Mouse (Mus musculus): ENCODE measurements around the gene Gfy. TPM values are rescaled to one million over a fixed set of nuclear protein-coding genes. Genes with fewer than 3 reads are reported as not detected.
A peak's percentile ranks its signal among the peaks of the same experiment; 100 is the strongest.

Gene Gfy
- polyA plus RNA-seq, 1 experiment from 2014 or later: not detected

DNA sequence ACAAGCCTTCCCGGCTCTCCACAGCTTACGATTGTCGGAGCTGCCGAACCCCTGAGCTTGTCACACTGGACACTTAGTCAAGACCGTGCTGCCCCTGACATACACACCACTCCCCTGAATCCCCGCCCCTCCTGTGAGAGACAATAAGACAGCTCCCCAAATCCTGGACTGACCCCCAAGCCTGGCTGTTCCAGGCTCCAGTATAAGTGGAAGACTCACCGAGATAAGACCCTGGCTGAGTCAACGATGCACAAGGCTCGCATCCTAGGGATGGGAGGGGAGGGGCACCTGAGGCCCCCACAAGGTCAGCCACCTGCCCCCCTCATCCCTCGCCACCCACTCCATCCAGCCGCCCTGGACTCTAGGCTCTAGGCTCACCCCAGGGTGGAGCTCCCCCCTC is 47.5 kb downstream of the Gfy start:
- WGBS: 86% methylated on average over 11 of the region's 11 CpGs
- H3K4me2 ChIP-seq: no peak overlapping the region
- H3K27me3 ChIP-seq (replicated peaks): 0 out of 2 replicates have a peak, but pooled peaks cover 9% of the 10 kb centered on the region
- H3K36me3 ChIP-seq: peaks cover 5% of the 10 kb centered on the region
- H3K4me1 ChIP-seq: peaks cover 30% of the 10 kb centered on the region
- no peak overlapping the region for H3K4me3 ChIP-seq (replicated peaks)
- H3K27ac ChIP-seq (replicated peaks): no peak overlapping the region
- H3K9ac ChIP-seq (replicated peaks): no peak overlapping the region
- H3K9me3 ChIP-seq (replicated peaks): no peaks in the 10 kb centered on the region
- ATAC-seq (ENCODE audit: low FRiP score): no peak

DNA sequence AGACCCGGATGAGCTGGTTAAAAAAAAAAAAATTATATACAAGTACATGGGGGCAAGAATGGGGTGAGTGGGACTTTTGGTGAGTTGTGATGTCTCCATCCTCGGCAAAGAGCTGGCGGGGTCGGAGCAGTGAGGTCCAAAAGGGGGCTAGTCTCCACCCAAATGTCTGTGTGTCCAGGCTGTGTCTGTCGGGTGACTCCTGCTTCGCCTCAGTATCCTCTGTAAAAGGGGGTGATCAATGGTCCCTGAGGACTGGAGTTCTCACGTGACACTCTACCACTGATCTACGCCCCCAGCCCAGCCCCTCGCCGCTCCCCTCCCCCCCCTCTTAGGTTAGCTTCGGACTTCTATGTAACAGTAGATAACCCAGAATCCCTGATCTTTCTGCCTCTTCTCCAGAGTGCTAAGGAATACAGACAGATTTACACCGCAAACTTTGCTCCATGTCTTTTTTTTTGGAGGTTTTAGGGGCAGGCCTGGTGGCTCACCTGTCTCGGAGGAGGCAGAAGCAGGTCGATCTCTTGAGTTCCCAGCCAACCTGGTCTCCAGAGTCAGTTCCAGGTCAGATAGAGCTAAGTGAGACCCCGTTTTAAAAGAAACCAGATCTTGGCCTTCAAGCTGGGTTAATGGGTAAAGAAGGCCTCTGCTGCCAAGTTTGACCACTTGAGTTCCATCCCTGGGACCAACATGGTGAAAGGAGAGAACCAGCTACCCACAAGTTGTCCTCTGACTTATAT is 49.4 kb downstream of the Gfy start:
- H3K27ac ChIP-seq (replicated peaks): peak overlapping the region; percentile 95
- H3K4me2 ChIP-seq: peak overlapping the region; percentile 67
- 0 out of 2 replicates have a peak, but pooled peaks cover 9% of the 10 kb centered on the region for H3K27me3 ChIP-seq (replicated peaks)
- H3K4me1 ChIP-seq: peaks cover 39% of the 10 kb centered on the region
- no peak overlapping the region for H3K9ac ChIP-seq (replicated peaks)
- H3K9me3 ChIP-seq (replicated peaks): no peaks in the 10 kb centered on the region
- no peak for ATAC-seq (ENCODE audit: low FRiP score)
- 49% methylated on average over 15 of the region's 15 CpGs for WGBS
- H3K36me3 ChIP-seq: peaks cover 24% of the 10 kb centered on the region
- peak overlapping the region; percentile 80; the same call in 1 of the 2 replicates for H3K4me3 ChIP-seq (replicated peaks)

DNA sequence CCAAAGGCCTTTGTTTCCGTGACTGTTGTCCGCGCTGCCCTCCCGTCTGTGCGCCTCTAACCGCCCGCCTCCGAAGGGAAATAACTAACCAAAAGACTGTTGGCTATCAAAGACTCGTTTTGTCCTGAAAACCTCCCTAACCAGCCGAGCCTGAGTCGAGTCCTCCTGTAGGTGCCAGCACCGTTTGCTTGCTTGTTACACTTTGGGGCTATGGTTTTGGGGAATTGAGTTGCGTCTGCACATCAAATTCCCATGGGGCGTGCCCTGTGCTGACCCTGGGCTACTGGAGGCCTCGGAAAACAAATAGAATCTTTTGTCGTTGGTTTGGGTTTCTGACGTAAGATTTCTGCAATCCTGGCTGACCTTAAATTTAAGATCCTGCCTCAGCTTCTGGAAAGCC is 50.1 kb downstream of the Gfy start:
- 0 out of 2 replicates have a peak, but pooled peaks cover 4% of the 10 kb centered on the region for H3K27me3 ChIP-seq (replicated peaks)
- peak overlapping the region; percentile 67 for H3K4me2 ChIP-seq
- no peaks in the 10 kb centered on the region for H3K9me3 ChIP-seq (replicated peaks)
- H3K4me1 ChIP-seq: peaks cover 44% of the 10 kb centered on the region
- H3K9ac ChIP-seq (replicated peaks): peak overlapping the region; percentile 55
- peaks cover 24% of the 10 kb centered on the region for H3K36me3 ChIP-seq
- H3K4me3 ChIP-seq (replicated peaks): peak overlapping the region; percentile 80
- under 1% methylated on average over 17 of the region's 17 CpGs for WGBS
- no peak for ATAC-seq (ENCODE audit: low FRiP score)
- peak overlapping the region; percentile 95 for H3K27ac ChIP-seq (replicated peaks)

DNA sequence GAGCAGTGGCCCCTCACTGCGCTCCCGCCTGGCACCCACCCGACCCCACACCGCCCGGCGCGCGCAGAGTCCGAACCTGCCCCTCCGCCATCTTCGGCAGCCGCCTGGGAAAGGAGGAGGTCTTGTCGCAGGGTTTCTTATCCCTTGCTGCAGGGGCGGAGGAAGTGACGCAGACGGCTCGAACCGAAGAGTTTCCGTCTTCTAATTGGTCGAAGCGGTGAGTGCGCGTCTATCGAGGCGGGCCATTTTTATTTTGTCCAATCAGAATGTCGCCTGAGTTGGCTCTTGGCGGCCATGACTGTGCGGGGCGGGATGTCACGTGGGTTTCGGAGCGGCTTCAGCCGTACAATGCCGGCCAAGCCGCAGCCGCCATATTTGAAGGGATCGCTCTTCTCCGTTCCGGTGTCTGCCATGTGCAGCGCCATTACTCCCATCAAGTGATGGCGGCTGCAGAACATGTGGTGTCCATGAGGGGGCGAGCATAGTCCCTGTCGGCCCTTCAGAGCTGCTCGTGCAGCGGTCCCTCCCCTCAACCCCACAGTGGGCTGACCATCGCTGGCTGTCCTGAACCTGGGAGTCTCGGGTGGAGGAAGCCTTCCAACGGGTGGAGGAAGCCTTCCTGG is 50.6 kb downstream of the Gfy start, which contains the start of gene Rpl13a:
Gene Rpl13a, minus strand, starts transcription at position 138 of the 623 bp plus-strand sequence.
- H3K9ac ChIP-seq (replicated peaks): peak within 1 kb of the TSS; percentile 99

DNA sequence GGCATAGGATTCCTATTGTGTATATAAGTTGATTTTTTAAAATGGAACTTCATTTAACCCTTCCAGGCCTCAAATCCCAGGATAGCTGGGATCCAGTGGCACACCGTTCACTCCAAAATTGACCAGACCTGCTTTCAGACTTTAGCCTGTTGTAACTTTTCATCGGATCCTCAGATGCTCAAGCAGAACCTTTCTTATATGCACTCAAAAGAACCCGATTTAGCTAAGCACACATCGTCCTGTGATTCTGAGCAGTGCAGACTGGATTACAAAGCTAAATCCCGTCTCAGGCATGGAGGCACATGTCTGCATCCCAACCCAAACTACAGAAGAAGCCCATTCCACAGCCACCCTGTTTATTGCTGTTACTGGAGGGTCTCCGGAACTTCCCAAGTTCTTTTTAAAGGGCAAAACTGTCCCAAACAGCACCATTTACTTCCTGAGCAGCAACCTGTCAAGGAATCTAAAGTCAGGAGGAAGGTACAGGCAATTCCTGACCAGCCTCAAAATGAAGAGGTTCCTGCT is 51.6 kb downstream of the Gfy start:
- H3K4me1 ChIP-seq: peaks cover 50% of the 10 kb centered on the region
- H3K27me3 ChIP-seq (replicated peaks): no peaks in the 10 kb centered on the region
- H3K9me3 ChIP-seq (replicated peaks): no peaks in the 10 kb centered on the region
- peak overlapping the region; percentile 80 for H3K4me3 ChIP-seq (replicated peaks)
- H3K27ac ChIP-seq (replicated peaks): peak overlapping the region; percentile 91
- peak overlapping the region; percentile 70 for H3K4me2 ChIP-seq
- H3K9ac ChIP-seq (replicated peaks): peak overlapping the region; percentile 99
- under 1% methylated on average over 6 of the region's 6 CpGs for WGBS
- peaks cover 28% of the 10 kb centered on the region for H3K36me3 ChIP-seq
- no peak for ATAC-seq (ENCODE audit: low FRiP score)

More for the DNA sequence above, 50.6 kb downstream of the Gfy start, which contains the start of gene Rpl13a:
- H3K4me3 ChIP-seq (replicated peaks): peak within 1 kb of the TSS; percentile 80
- peak within 1 kb of the TSS; percentile 70 for H3K4me2 ChIP-seq
- no peaks in the 10 kb centered on the region for H3K9me3 ChIP-seq (replicated peaks)
- H3K27me3 ChIP-seq (replicated peaks): 0 out of 2 replicates have a peak, but pooled peaks cover 3% of the 10 kb centered on the region
- peaks cover 24% of the 10 kb centered on the region for H3K36me3 ChIP-seq
- peak within 1 kb of the TSS; percentile 95 for H3K27ac ChIP-seq (replicated peaks)
- ATAC-seq (ENCODE audit: low FRiP score): peak; percentile 92
- under 1% methylated on average over 48 of the region's 48 CpGs for WGBS
- H3K4me1 ChIP-seq: peaks cover 44% of the 10 kb centered on the region

DNA sequence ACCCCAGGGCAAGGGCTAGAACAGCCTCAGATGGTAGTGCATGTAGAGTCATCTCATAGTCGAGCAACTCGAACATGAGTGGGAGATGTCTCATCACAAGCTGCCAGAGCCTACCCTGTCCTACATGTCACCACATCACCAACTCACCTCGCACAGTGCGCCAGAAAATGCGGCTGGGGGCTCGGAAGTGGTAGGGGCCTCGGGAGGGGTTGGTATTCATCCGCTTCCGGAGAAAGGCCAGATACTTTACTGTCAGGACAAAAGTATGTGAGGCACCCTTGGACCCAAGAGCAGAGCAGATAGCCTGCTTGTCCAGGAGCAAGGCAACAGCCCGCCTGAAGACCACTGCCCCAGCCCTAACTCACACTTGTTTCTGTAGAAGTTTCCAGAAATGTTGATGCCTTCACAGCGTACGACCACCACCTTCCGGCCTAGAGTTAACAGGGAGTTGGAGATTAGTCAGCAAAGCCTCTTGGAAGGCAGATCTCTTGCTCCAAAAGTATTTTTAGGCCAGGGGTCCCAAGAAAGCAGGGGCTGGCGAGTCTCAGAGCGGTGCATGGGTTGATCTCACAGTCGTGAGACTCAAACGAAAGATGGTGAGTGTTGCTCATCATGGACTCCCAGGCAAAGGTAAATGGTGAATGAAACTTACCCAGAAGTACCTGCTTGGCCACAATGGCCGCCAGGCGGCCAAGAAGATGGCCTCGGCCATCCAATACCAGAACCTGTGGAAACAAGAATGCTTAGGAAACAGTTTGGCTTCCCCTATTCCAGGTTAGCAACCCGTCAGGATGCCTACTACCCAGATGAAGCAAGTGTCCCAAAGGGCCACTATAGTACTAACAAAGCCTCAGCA is 52.3 kb downstream of the Gfy start:
- Histone ChIP-seq H3K9ac (replicated peaks) (peak overlapping the region; percentile 99), H3K4me2 (peak overlapping the region; percentile 70), H3K36me3 (peaks cover 35% of the 10 kb centered on the region), H3K4me3 (replicated peaks) (peak overlapping the region; percentile 80), H3K27ac (replicated peaks) (peak overlapping the region; percentile 91), H3K9me3 (replicated peaks) (no peaks in the 10 kb centered on the region), H3K4me1 (peaks cover 56% of the 10 kb centered on the region), H3K27me3 (replicated peaks) (no peaks in the 10 kb centered on the region)
- WGBS: 45% methylated on average over 21 of the region's 21 CpGs
- ATAC-seq (ENCODE audit: low FRiP score): no peak

Small RNA genes within 50 kb of the gene (microRNA-seq; reads per million reads assigned to microRNA genes)
- gene Mir5121 (6.4 reads per million, percentile 22 among the genes with 10 or more reads in this experiment), gene Mir7055 (not detected)

Other genes starting within 250 kb of the Gfy start
- gene Tsks, start 236.4 kb downstream of the Gfy start, polyA plus RNA-seq (2015; fragmentation: Nextera tagmentation; extraction: Ambion mirVana): 0.14 and 0.24 TPM in 2 replicates
- gene Cpt1c, start 204.7 kb downstream of the Gfy start, polyA plus RNA-seq (2015; fragmentation: Nextera tagmentation; extraction: Ambion mirVana): 55.5 and 59.0 TPM in 2 replicates
- 605 and 615 TPM in 2 replicates for gene Prmt1, start 193.0 kb downstream of the Gfy start, polyA plus RNA-seq (2015; fragmentation: Nextera tagmentation; extraction: Ambion mirVana)
- 56.8 and 70.2 TPM in 2 replicates for gene Irf3, start 181.9 kb downstream of the Gfy start, polyA plus RNA-seq (2015; fragmentation: Nextera tagmentation; extraction: Ambion mirVana)
- gene Bcl2l12, start 180.9 kb downstream of the Gfy start, polyA plus RNA-seq (2015; fragmentation: Nextera tagmentation; extraction: Ambion mirVana): 9.8 and 19.8 TPM in 2 replicates
- 43.3 and 46.1 TPM in 2 replicates for gene Scaf1, start 163.2 kb downstream of the Gfy start, polyA plus RNA-seq (2015; fragmentation: Nextera tagmentation; extraction: Ambion mirVana)
- 14.2 and 24.2 TPM in 2 replicates for gene Rras, start 161.6 kb downstream of the Gfy start, polyA plus RNA-seq (2015; fragmentation: Nextera tagmentation; extraction: Ambion mirVana)
- 11.4 and 12.3 TPM in 2 replicates for gene Prr12, start 126.7 kb downstream of the Gfy start, polyA plus RNA-seq (2015; fragmentation: Nextera tagmentation; extraction: Ambion mirVana)
- 65.8 and 66.5 TPM in 2 replicates for gene Nosip, start 117.1 kb downstream of the Gfy start, polyA plus RNA-seq (2015; fragmentation: Nextera tagmentation; extraction: Ambion mirVana)
- 16.5 and 18.1 TPM in 2 replicates for gene Prrg2, start 116.9 kb downstream of the Gfy start, polyA plus RNA-seq (2015; fragmentation: Nextera tagmentation; extraction: Ambion mirVana)
- 112 and 118 TPM in 2 replicates for gene Rcn3, start 87.3 kb downstream of the Gfy start, polyA plus RNA-seq (2015; fragmentation: Nextera tagmentation; extraction: Ambion mirVana)
- gene Fcgrt, start 75.7 kb downstream of the Gfy start, polyA plus RNA-seq (2015; fragmentation: Nextera tagmentation; extraction: Ambion mirVana): 33.8 and 42.7 TPM in 2 replicates
- 759 and 947 TPM in 2 replicates for gene Rps11, start 55.1 kb downstream of the Gfy start, polyA plus RNA-seq (2015; fragmentation: Nextera tagmentation; extraction: Ambion mirVana)
- gene Rpl13a, start 50.8 kb downstream of the Gfy start, polyA plus RNA-seq (2015; fragmentation: Nextera tagmentation; extraction: Ambion mirVana): 649 and 787 TPM in 2 replicates
- 0.12 and 0.24 TPM in 2 replicates for gene Gm45713, start 43.3 kb downstream of the Gfy start, polyA plus RNA-seq (2015; fragmentation: Nextera tagmentation; extraction: Ambion mirVana)
- gene Flt3l, start 43.1 kb downstream of the Gfy start, polyA plus RNA-seq (2015; fragmentation: Nextera tagmentation; extraction: Ambion mirVana): 1.8 and 3.8 TPM in 2 replicates
- 81.7 and 82.9 TPM in 2 replicates for gene Pih1d1, start 25.3 kb downstream of the Gfy start, polyA plus RNA-seq (2015; fragmentation: Nextera tagmentation; extraction: Ambion mirVana)
- 19.5 and 26.8 TPM in 2 replicates for gene Aldh16a1, start 25.0 kb downstream of the Gfy start, polyA plus RNA-seq (2015; fragmentation: Nextera tagmentation; extraction: Ambion mirVana)
- gene Slc17a7, start 15.6 kb downstream of the Gfy start, polyA plus RNA-seq (2015; fragmentation: Nextera tagmentation; extraction: Ambion mirVana): 0.37 and 0.55 TPM in 2 replicates
- gene Pth2, start 1.4 kb upstream of the Gfy start, polyA plus RNA-seq (2015; fragmentation: Nextera tagmentation; extraction: Ambion mirVana): not detected in 2 replicates
- 0.36 and 0.60 TPM in 2 replicates for gene Ccdc155, start 25.3 kb upstream of the Gfy start, polyA plus RNA-seq (2015; fragmentation: Nextera tagmentation; extraction: Ambion mirVana)
- 15.6 and 17.7 TPM in 2 replicates for gene Dkkl1, start 32.6 kb upstream of the Gfy start, polyA plus RNA-seq (2015; fragmentation: Nextera tagmentation; extraction: Ambion mirVana)
- 28.9 and 44.5 TPM in 2 replicates for gene Tead2, start 36.2 kb upstream of the Gfy start, polyA plus RNA-seq (2015; fragmentation: Nextera tagmentation; extraction: Ambion mirVana)
- gene Cd37, start 59.5 kb upstream of the Gfy start, polyA plus RNA-seq (2015; fragmentation: Nextera tagmentation; extraction: Ambion mirVana): 1.7 and 12.4 TPM in 2 replicates
- gene Slc6a16, start 61.5 kb upstream of the Gfy start, polyA plus RNA-seq (2015; fragmentation: Nextera tagmentation; extraction: Ambion mirVana): 0.67 and 0.78 TPM in 2 replicates
- not detected in 2 replicates for gene Slc6a21, start 97.9 kb upstream of the Gfy start, polyA plus RNA-seq (2015; fragmentation: Nextera tagmentation; extraction: Ambion mirVana)
- gene Trpm4, start 154.2 kb upstream of the Gfy start, polyA plus RNA-seq (2015; fragmentation: Nextera tagmentation; extraction: Ambion mirVana): 9.4 and 12.0 TPM in 2 replicates
- 0.75 and 0.79 TPM in 2 replicates for gene Hrc, start 155.7 kb upstream of the Gfy start, polyA plus RNA-seq (2015; fragmentation: Nextera tagmentation; extraction: Ambion mirVana)
- gene Ppfia3, start 187.4 kb upstream of the Gfy start, polyA plus RNA-seq (2015; fragmentation: Nextera tagmentation; extraction: Ambion mirVana): 27.3 and 29.5 TPM in 2 replicates
- gene Lin7b, start 191.0 kb upstream of the Gfy start, polyA plus RNA-seq (2015; fragmentation: Nextera tagmentation; extraction: Ambion mirVana): 48.2 and 58.3 TPM in 2 replicates
- 166 and 190 TPM in 2 replicates for gene Snrnp70, start 216.2 kb upstream of the Gfy start, polyA plus RNA-seq (2015; fragmentation: Nextera tagmentation; extraction: Ambion mirVana)
- gene Kcna7, start 226.1 kb upstream of the Gfy start, polyA plus RNA-seq (2015; fragmentation: Nextera tagmentation; extraction: Ambion mirVana): 0.08 and 0.09 TPM in 2 replicates
- gene Ntf5, start 234.1 kb upstream of the Gfy start, polyA plus RNA-seq (2015; fragmentation: Nextera tagmentation; extraction: Ambion mirVana): 0.91 TPM in 1 of 2 replicates, not detected in the other
- 0.24 TPM in 1 of 2 replicates, not detected in the other for gene Lhb, start 241.3 kb upstream of the Gfy start, polyA plus RNA-seq (2015; fragmentation: Nextera tagmentation; extraction: Ambion mirVana)

All from neural tube, embryonic 15.5 days (tissue).